Mouse (Mus musculus) MEL (cell line): ENCODE results near the gene Tlx2. TPM values are rescaled to one million over a fixed set of nuclear protein-coding genes. Genes with fewer than 3 reads are reported as not detected.

Experiments
- DNase-seq: peaks from one replicate; pipeline ENCODE4 v3.0.0; 2011; ENCODE audit warnings: low read depth, low spot score
- H3K27ac ChIP-seq: 2 replicates; pipeline ENCODE4 v1.5.1; 2012; ENCODE audit warnings: low read depth, mild to moderate bottlenecking, control low read depth, low read length, moderate library complexity; ENCODE audit not compliant: control insufficient read depth
- H3K27me3 ChIP-seq, 2 experiments: fragments of 150-350 bp in 1 of 2; sonication (generic) in 1 of 2; 2 replicates each; pipeline ENCODE4 v1.6.1; 2012; ENCODE audit warnings: low read length in 2 of 2, mild to moderate bottlenecking in 2 of 2, improper control_type of control experiment in 1 of 2, moderate library complexity in 1 of 2; ENCODE audit not compliant: insufficient read depth in 2 of 2, control insufficient read depth in 1 of 2
- H3K36me3 ChIP-seq, 2 experiments: 2 replicates each; pipeline ENCODE4 v1.6.1; 2012 to 2014; ENCODE audit warnings: low read length in 2 of 2, improper control_type of control experiment in 1 of 2, inconsistent platforms in 1 of 2, mild to moderate bottlenecking in 1 of 2; ENCODE audit not compliant: insufficient read depth in 2 of 2, control insufficient read depth in 1 of 2
- H3K4me1 ChIP-seq, 2 experiments: fragments of 150-350 bp in 1 of 2; sonication (generic) in 1 of 2; 2 replicates each; pipeline ENCODE4 v1.6.1; 2012; ENCODE audit warnings: low read length in 2 of 2, improper control_type of control experiment in 1 of 2, mild to moderate bottlenecking in 1 of 2; ENCODE audit not compliant: insufficient read depth in 2 of 2, control insufficient read depth in 1 of 2
- H3K4me3 ChIP-seq, 2 experiments: fragments of 150-350 bp in 1 of 2; sonication (generic) in 1 of 2; 2 replicates each; pipeline ENCODE4 v1.5.1; 2012; ENCODE audit warnings: low read depth in 2 of 2, low read length in 2 of 2, mild to moderate bottlenecking in 2 of 2, moderate library complexity in 2 of 2, control low read depth in 1 of 2, improper control_type of control experiment in 1 of 2; ENCODE audit not compliant: control insufficient read depth in 1 of 2, insufficient read depth in 1 of 2
- H3K79me2 ChIP-seq: 2 replicates; pipeline ENCODE4 v1.6.1; 2012; ENCODE audit warnings: mild to moderate bottlenecking, low read length, moderate library complexity; ENCODE audit not compliant: control insufficient read depth, poor library complexity, insufficient read depth
- H3K9ac ChIP-seq: 2 replicates; pipeline ENCODE4 v1.6.1; 2012; ENCODE audit warnings: low read depth, mild to moderate bottlenecking, control low read depth, low read length, moderate library complexity; ENCODE audit not compliant: control insufficient read depth, poor library complexity, severe bottlenecking
- H3K9me3 ChIP-seq: fragments of 150-350 bp; sonication (generic); replicated peaks from 2 replicates; pipeline ENCODE4 v1.6.1; 2012; ENCODE audit warnings: mild to moderate bottlenecking, low read length, improper control_type of control experiment, moderate library complexity; ENCODE audit not compliant: insufficient read depth
- BHLHE40 ChIP-seq: IDR thresholded peaks from 2 replicates; pipeline ENCODE4 v1.6.1; 2012; ENCODE audit warnings: low read depth, mild to moderate bottlenecking, inconsistent platforms, low read length, improper control_type of control experiment, borderline replicate concordance
- CHD1 ChIP-seq: IDR thresholded peaks from 2 replicates; pipeline ENCODE4 v1.6.1; 2012; ENCODE audit warnings: low read depth, mild to moderate bottlenecking, inconsistent platforms, low read length, improper control_type of control experiment
- CTCF ChIP-seq, 3 experiments: IDR thresholded peaks in 2 of 3; conservative IDR thresholded peaks in 1 of 3; 2 replicates each; pipeline ENCODE4 v1.5.1; 2011 to 2012; ENCODE audit warnings: low read length in 3 of 3, low read depth in 2 of 3, mild to moderate bottlenecking in 2 of 3, improper control_type of control experiment in 1 of 3, inconsistent platforms in 1 of 3, mixed read lengths in 1 of 3, moderate library complexity in 1 of 3; ENCODE audit not compliant: control insufficient read depth in 1 of 3, insufficient read depth in 1 of 3, poor library complexity in 1 of 3, severe bottlenecking in 1 of 3
- ETS1 ChIP-seq: IDR thresholded peaks from 2 replicates; pipeline ENCODE4 v1.6.1; 2012; ENCODE audit warnings: low read depth, mild to moderate bottlenecking, inconsistent platforms, low read length, improper control_type of control experiment, moderate library complexity
- GABPA ChIP-seq: IDR thresholded peaks from 2 replicates; pipeline ENCODE4 v1.6.1; 2012; ENCODE audit warnings: low read depth, mild to moderate bottlenecking, inconsistent platforms, low read length, improper control_type of control experiment, moderate library complexity
- HCFC1 ChIP-seq: IDR thresholded peaks from 2 replicates; pipeline ENCODE4 v1.6.1; 2012; ENCODE audit warnings: low read depth, mild to moderate bottlenecking, inconsistent platforms, low read length, improper control_type of control experiment, moderate library complexity
- JUND ChIP-seq: IDR thresholded peaks from 2 replicates; pipeline ENCODE4 v1.6.1; 2011; ENCODE audit warnings: low read depth, mild to moderate bottlenecking, improper control_type of control experiment, low read length
- KAT2A ChIP-seq: conservative IDR thresholded peaks from 2 replicates; pipeline ENCODE4 v1.6.1; 2012; ENCODE audit warnings: low read depth, low read length, improper control_type of control experiment, inconsistent platforms
- MAFK ChIP-seq: IDR thresholded peaks from 2 replicates; pipeline ENCODE4 v1.6.1; 2011; ENCODE audit warnings: low read depth, mild to moderate bottlenecking, low read length, improper control_type of control experiment, borderline replicate concordance
- MAZ ChIP-seq: IDR thresholded peaks from 2 replicates; pipeline ENCODE4 v1.6.1; 2012; ENCODE audit warnings: low read depth, mild to moderate bottlenecking, inconsistent platforms, low read length, improper control_type of control experiment
- MEF2A ChIP-seq: IDR thresholded peaks from 2 replicates; pipeline ENCODE4 v1.6.1; 2014; ENCODE audit warnings: low read depth, mild to moderate bottlenecking, inconsistent platforms, low read length, improper control_type of control experiment; ENCODE audit not compliant: poor library complexity, insufficient replicate concordance, severe bottlenecking; ENCODE audit errors: extremely low read depth
- NRF1 ChIP-seq: IDR thresholded peaks from 2 replicates; pipeline ENCODE4 v1.6.1; 2014; ENCODE audit warnings: low read depth, mild to moderate bottlenecking, inconsistent platforms, low read length, improper control_type of control experiment, moderate library complexity; ENCODE audit not compliant: poor library complexity, insufficient read depth, severe bottlenecking
- POLR2A ChIP-seq, 2 experiments: IDR thresholded peaks; 2 replicates each; pipeline ENCODE4 v1.6.1; 2011 to 2012; ENCODE audit warnings: low read length in 2 of 2, mild to moderate bottlenecking in 2 of 2, control low read depth in 1 of 2, improper control_type of control experiment in 1 of 2, low read depth in 1 of 2, moderate library complexity in 1 of 2; ENCODE audit not compliant: control insufficient read depth in 1 of 2, insufficient read depth in 1 of 2, poor library complexity in 1 of 2
- POLR2AphosphoS2 ChIP-seq: IDR thresholded peaks from 2 replicates; pipeline ENCODE4 v1.6.1; 2011; ENCODE audit warnings: low read length, improper control_type of control experiment
- RAD21 ChIP-seq: IDR thresholded peaks from 2 replicates; pipeline ENCODE4 v1.6.1; 2011; ENCODE audit warnings: mild to moderate bottlenecking, low read depth, low read length, improper control_type of control experiment
- RCOR1 ChIP-seq: IDR thresholded peaks from 2 replicates; pipeline ENCODE4 v1.6.1; 2012; ENCODE audit warnings: low read depth, mild to moderate bottlenecking, inconsistent platforms, low read length, improper control_type of control experiment
- TAL1 ChIP-seq: IDR thresholded peaks from 2 replicates; pipeline ENCODE4 v1.6.1; 2012; ENCODE audit warnings: mild to moderate bottlenecking, inconsistent platforms, low read length, moderate library complexity, mixed read lengths
- TBP ChIP-seq: IDR thresholded peaks from 2 replicates; pipeline ENCODE4 v1.8.0; 2011; ENCODE audit warnings: low read depth, low read length, improper control_type of control experiment
- TCF12 ChIP-seq: IDR thresholded peaks from 2 replicates; pipeline ENCODE4 v1.6.1; 2014; ENCODE audit warnings: low read depth, mild to moderate bottlenecking, inconsistent platforms, low read length, improper control_type of control experiment, moderate library complexity
- UBTF ChIP-seq: IDR thresholded peaks from 2 replicates; pipeline ENCODE4 v1.6.1; 2012; ENCODE audit warnings: low read depth, mild to moderate bottlenecking, inconsistent platforms, low read length, improper control_type of control experiment, moderate library complexity, borderline replicate concordance; ENCODE audit not compliant: insufficient read depth
- USF1 ChIP-seq: IDR thresholded peaks from 2 replicates; pipeline ENCODE4 v1.6.1; 2014; ENCODE audit warnings: low read depth, mild to moderate bottlenecking, inconsistent platforms, low read length, improper control_type of control experiment, moderate library complexity
- USF2 ChIP-seq, 2 experiments: IDR thresholded peaks; 2 replicates each; pipeline ENCODE4 v1.6.1; 2011 to 2012; ENCODE audit warnings: improper control_type of control experiment in 2 of 2, low read length in 2 of 2, borderline replicate concordance in 1 of 2, inconsistent platforms in 1 of 2, low read depth in 1 of 2, mild to moderate bottlenecking in 1 of 2; ENCODE audit not compliant: insufficient read depth in 1 of 2
- ZKSCAN1 ChIP-seq: IDR thresholded peaks from 2 replicates; pipeline ENCODE4 v1.6.1; 2012; ENCODE audit warnings: low read depth, mild to moderate bottlenecking, inconsistent platforms, low read length, improper control_type of control experiment, moderate library complexity
- ZMIZ1 ChIP-seq: IDR thresholded peaks from 2 replicates; pipeline ENCODE4 v1.6.1; 2012; ENCODE audit warnings: low read depth, mild to moderate bottlenecking, inconsistent platforms, low read length, improper control_type of control experiment, moderate library complexity
- polyA plus RNA-seq, 2 experiments: library from polyadenylated mRNA; stranded (reverse) in 1 of 2; unstranded in 1 of 2; fragments of >175 nt in 1 of 2; fragments of >200 nt in 1 of 2; gene quantifications; 2 replicates each; pipeline versions ENCODE4 v1.2.1 to v1.2.4; 2012; ENCODE audit warnings: low replicate concordance in 2 of 2, low read depth in 1 of 2; ENCODE audit not compliant: insufficient read length in 2 of 2, insufficient read depth in 1 of 2, missing spikeins in 1 of 2
- total RNA-seq: library from RNA; depleted of rRNA; stranded (reverse); fragments of 300-350 nt; gene quantifications from 2 replicates; pipeline ENCODE4 v1.2.3, GENCODE M21; 2012

The Tlx2 gene
- total and polyA plus RNA-seq, 3 experiments: not detected

DNA sequence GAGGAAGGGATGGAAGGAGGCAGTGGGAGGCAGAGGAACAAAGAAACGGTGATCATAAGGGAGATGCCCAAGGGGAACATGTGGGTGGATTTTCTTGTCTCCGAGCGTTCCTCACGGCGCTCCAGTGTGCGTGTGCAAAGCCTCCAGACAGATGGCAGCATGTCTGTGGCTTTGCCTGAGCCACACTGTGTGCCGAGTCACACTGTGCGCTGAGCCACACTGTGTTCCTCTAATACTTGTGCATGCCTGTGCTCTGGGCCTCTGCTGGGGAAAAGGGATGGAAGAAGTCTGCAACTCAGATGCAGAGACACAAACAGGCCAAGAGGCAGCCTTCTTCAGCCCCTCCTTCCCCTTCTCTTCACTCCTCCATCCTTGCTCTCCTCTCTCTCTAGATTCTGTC is 42.8 kb downstream of the Tlx2 start:
- no peak for TF ChIP-seq USF1
- no peak for TF ChIP-seq JUND
- TF ChIP-seq TCF12: no peak
- no peak for TF ChIP-seq POLR2AphosphoS2
- TF ChIP-seq POLR2A (IDR thresholded peaks at IDR 0.05; ENCODE audit: control insufficient read depth in 1 of 2, insufficient read depth in 1 of 2, low read depth in 1 of 2, low read length in 2 of 2, poor library complexity in 1 of 2): no peak
- peak; percentile 92 for TF ChIP-seq ZKSCAN1
- TF ChIP-seq CHD1: no peak
- TF ChIP-seq CTCF (IDR thresholded peaks at IDR 0.05 in 2 of 3, conservative IDR thresholded peaks at IDR 0.05 in 1 of 3; ENCODE audit: control insufficient read depth in 1 of 3, insufficient read depth in 1 of 3, low read depth in 2 of 3, low read length in 3 of 3, poor library complexity in 1 of 3, severe bottlenecking in 1 of 3): no peak
- no peak for DNase-seq
- Histone ChIP-seq H3K4me3 (no peak overlapping the region), H3K36me3 (peaks cover 0 to 10% of the 10 kb centered on the region in 2 experiments; a peak in 2 of 4 replicates), H3K27ac (no peak overlapping the region), H3K27me3 (no peaks in the 10 kb centered on the region), H3K79me2 (peaks cover 1% of the 10 kb centered on the region; the same call in 1 of the 2 replicates), H3K9me3 (no peaks in the 10 kb centered on the region), H3K9ac (no peak overlapping the region), H3K4me1 (peaks cover 8 to 10% of the 10 kb centered on the region in 2 experiments)

DNA sequence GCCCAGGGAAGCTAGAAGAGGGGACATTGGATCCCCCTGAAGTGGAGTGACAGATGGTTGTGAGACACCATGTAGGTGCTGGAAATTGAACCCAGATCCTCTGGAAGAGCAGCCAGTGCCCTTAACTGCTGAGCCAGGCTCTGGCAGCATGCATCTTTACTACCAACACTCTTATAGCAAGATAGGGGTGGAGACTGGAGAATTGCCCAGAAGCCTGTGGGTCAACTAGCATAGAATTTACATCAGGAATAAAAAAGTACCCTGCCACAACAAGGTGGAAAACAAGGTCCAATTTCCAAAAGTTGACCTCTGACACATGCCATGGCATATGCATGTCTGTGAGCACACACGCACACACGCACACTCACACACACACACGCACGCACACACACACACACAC is 44.9 kb downstream of the Tlx2 start:
- Histone ChIP-seq H3K4me3 (no peak overlapping the region), H3K36me3 (peaks cover 0 to 28% of the 10 kb centered on the region in 2 experiments; a peak in 2 of 4 replicates), H3K27me3 (no peaks in the 10 kb centered on the region), H3K79me2 (no peaks in the 10 kb centered on the region), H3K27ac (no peak overlapping the region), H3K9me3 (no peaks in the 10 kb centered on the region), H3K9ac (no peak overlapping the region), H3K4me1 (peaks cover 17 to 23% of the 10 kb centered on the region in 2 experiments)
- TF ChIP-seq MEF2A (no peak), KAT2A (no peak), BHLHE40 (no peak), JUND (no peak), UBTF (no peak), GABPA (no peak), RCOR1 (no peak)
- no peak for DNase-seq

DNA sequence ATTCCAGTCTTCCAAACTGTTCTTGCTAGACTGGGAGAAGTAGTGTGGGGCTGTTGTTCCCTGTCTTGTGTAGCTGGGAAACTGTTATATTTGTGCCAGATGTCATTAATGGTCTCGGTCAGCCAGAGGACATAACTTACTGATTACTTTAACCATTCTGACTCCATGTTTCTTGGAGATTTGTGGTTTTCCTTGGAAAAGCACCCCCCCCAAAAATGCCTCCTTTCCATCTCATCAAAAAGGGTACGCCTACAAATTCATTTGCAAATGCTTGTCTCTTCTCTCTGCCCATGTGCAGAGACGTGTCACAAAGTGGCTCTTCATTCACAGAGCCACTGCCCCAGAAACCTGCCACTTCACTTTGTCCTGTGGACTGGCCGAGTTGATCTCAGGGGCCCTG is 45.7 kb downstream of the Tlx2 start:
- no peak overlapping the region for H3K4me3 ChIP-seq
- no peaks in the 10 kb centered on the region for H3K27me3 ChIP-seq
- peaks cover 0 to 32% of the 10 kb centered on the region in 2 experiments; a peak in 2 of 4 replicates for H3K36me3 ChIP-seq
- TF ChIP-seq ZMIZ1 (no peak), MAFK (no peak), TBP (no peak), ETS1 (no peak), MAZ (no peak), NRF1 (no peak), JUND (no peak), BHLHE40 (no peak), HCFC1 (no peak), USF2 (IDR thresholded peaks at IDR 0.05; ENCODE audit: borderline replicate concordance in 1 of 2, insufficient read depth in 1 of 2, low read depth in 1 of 2, low read length in 2 of 2) (no peak), CHD1 (no peak), GABPA (no peak), RAD21 (no peak), CTCF (IDR thresholded peaks at IDR 0.05 in 2 of 3, conservative IDR thresholded peaks at IDR 0.05 in 1 of 3; ENCODE audit: control insufficient read depth in 1 of 3, insufficient read depth in 1 of 3, low read depth in 2 of 3, low read length in 3 of 3, poor library complexity in 1 of 3, severe bottlenecking in 1 of 3) (no peak), TAL1 (no peak)
- H3K9me3 ChIP-seq: no peaks in the 10 kb centered on the region
- H3K9ac ChIP-seq: no peak overlapping the region
- H3K4me1 ChIP-seq: peaks cover 17 to 27% of the 10 kb centered on the region in 2 experiments
- DNase-seq: no peak
- no peaks in the 10 kb centered on the region for H3K79me2 ChIP-seq
- no peak overlapping the region for H3K27ac ChIP-seq
